Mouse (Mus musculus): ENCODE measurements around the gene Efcab14.

DNA sequence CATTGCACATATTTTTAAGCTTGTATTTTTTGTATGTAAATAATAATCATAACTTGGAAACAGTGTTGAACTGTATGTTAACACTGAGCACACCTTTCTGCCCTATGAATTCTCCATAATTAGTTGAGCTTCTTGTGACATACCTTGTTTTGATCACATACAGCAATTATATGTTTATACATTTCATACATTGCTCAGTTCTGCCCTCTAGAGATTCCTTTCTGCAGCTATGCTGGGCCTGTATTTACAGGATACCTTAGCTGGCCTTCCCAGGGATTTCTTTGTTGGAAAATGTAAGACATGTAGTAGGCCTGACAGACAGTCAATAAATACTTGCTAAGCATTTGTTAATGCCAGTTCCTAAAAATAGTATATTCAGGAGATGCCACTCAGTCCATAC, 5.1 kb downstream of the Efcab14 start:
- TF ChIP-seq POLR2A (IDR thresholded peaks at IDR 0.05; ENCODE audit: control insufficient read depth, extremely low read depth, insufficient read depth, low read length, poor library complexity): no peak
- no peak for TF ChIP-seq CTCF (IDR thresholded peaks at IDR 0.05; ENCODE audit: borderline replicate concordance, control insufficient read depth, extremely low read depth, insufficient read depth, low read length, poor library complexity)
